Mouse (Mus musculus): ENCODE data around the gene Sult6b2. TPM values are rescaled to one million over a fixed set of nuclear protein-coding genes. Genes with fewer than 3 reads are reported as not detected.

Gene Sult6b2
- polyA plus RNA-seq, 2 experiments: not detected

GRCm38 (mm10) chr6:142825449-142825848, 21.1 kb upstream of the Sult6b2 start:
- ATAC-seq (ENCODE audit: insufficient read depth) (no peak), DNase-seq (ENCODE audit: low read depth in 3 of 3, low spot score in 3 of 3) (no peak)
- Histone ChIP-seq H3K9ac (replicated peaks) (no peak overlapping the region), H3K27ac (no peak overlapping the region), H3K4me1 (replicated peaks; ENCODE audit: control insufficient read depth in 2 of 2, insufficient read depth in 2 of 2, low read length in 1 of 2) (peaks cover 0 to 2% of the 10 kb centered on the region in 2 experiments; a peak in 1 of 4 replicates), H3K27me3 (ENCODE audit: control insufficient read depth, insufficient read depth, low read length) (no peaks in the 10 kb centered on the region), H3K4me3 (ENCODE audit: insufficient read depth in 1 of 2, low read depth in 2 of 2, low read length in 2 of 2) (no peak overlapping the region), H3K9me3 (ENCODE audit: control insufficient read depth, low read length) (no peaks in the 10 kb centered on the region), H3K4me2 (ENCODE audit: low read depth) (no peak overlapping the region), H3K36me3 (replicated peaks; ENCODE audit: control insufficient read depth, insufficient read depth, low read depth) (no peaks in the 10 kb centered on the region)
- 76% methylated on average over 5 of the region's 5 CpGs for WGBS (ENCODE audit: insufficient replicate concordance)
- TF ChIP-seq EP300 (IDR thresholded peaks at IDR 0.05; ENCODE audit: low read depth): no peak
- TF ChIP-seq CTCF (IDR thresholded peaks at IDR 0.05; ENCODE audit: low read depth): no peak

GRCm38 (mm10) chr6:142823008-142823787, 18.9 kb upstream of the Sult6b2 start:
- Histone ChIP-seq H3K4me3 (ENCODE audit: insufficient read depth in 1 of 2, low read depth in 2 of 2, low read length in 2 of 2) (no peak overlapping the region), H3K36me3 (replicated peaks; ENCODE audit: control insufficient read depth, insufficient read depth, low read depth) (no peaks in the 10 kb centered on the region), H3K4me1 (replicated peaks; ENCODE audit: control insufficient read depth in 2 of 2, insufficient read depth in 2 of 2, low read length in 1 of 2) (no peaks in the 10 kb centered on the region), H3K4me2 (ENCODE audit: low read depth) (no peak overlapping the region), H3K9me3 (ENCODE audit: control insufficient read depth, low read length) (no peaks in the 10 kb centered on the region), H3K9ac (replicated peaks) (no peak overlapping the region), H3K27ac (no peak overlapping the region), H3K27me3 (ENCODE audit: control insufficient read depth, insufficient read depth, low read length) (no peaks in the 10 kb centered on the region)
- no peak for ATAC-seq (ENCODE audit: insufficient read depth)
- DNase-seq (ENCODE audit: low read depth in 3 of 3, low spot score in 3 of 3): no peak
- WGBS (ENCODE audit: insufficient replicate concordance): 42% methylated on average over 5 of the region's 5 CpGs
- TF ChIP-seq EP300 (IDR thresholded peaks at IDR 0.05; ENCODE audit: low read depth) (no peak), CTCF (IDR thresholded peaks at IDR 0.05; ENCODE audit: low read depth) (no peak)

GRCm38 (mm10) chr6:142818306-142818705, 14.0 kb upstream of the Sult6b2 start:
- Histone ChIP-seq H3K27ac (no peak overlapping the region), H3K9me3 (ENCODE audit: control insufficient read depth, low read length) (no peaks in the 10 kb centered on the region), H3K27me3 (ENCODE audit: control insufficient read depth, insufficient read depth, low read length) (no peaks in the 10 kb centered on the region), H3K4me2 (ENCODE audit: low read depth) (no peak overlapping the region), H3K36me3 (replicated peaks; ENCODE audit: control insufficient read depth, insufficient read depth, low read depth) (no peaks in the 10 kb centered on the region), H3K9ac (replicated peaks) (no peak overlapping the region), H3K4me3 (ENCODE audit: insufficient read depth in 1 of 2, low read depth in 2 of 2, low read length in 2 of 2) (no peak overlapping the region), H3K4me1 (replicated peaks; ENCODE audit: control insufficient read depth in 2 of 2, insufficient read depth in 2 of 2, low read length in 1 of 2) (no peaks in the 10 kb centered on the region)
- no peak for DNase-seq (ENCODE audit: low read depth in 3 of 3, low spot score in 3 of 3)
- ATAC-seq (ENCODE audit: insufficient read depth): no peak
- 74% methylated on average over 10 of the region's 10 CpGs for WGBS (ENCODE audit: insufficient replicate concordance)
- TF ChIP-seq CTCF (IDR thresholded peaks at IDR 0.05; ENCODE audit: low read depth) (no peak), EP300 (IDR thresholded peaks at IDR 0.05; ENCODE audit: low read depth) (no peak)

GRCm38 (mm10) chr6:142815513-142815912, 11.2 kb upstream of the Sult6b2 start:
- no peaks in the 10 kb centered on the region for H3K36me3 ChIP-seq (replicated peaks; ENCODE audit: control insufficient read depth, insufficient read depth, low read depth)
- H3K9me3 ChIP-seq (ENCODE audit: control insufficient read depth, low read length): no peaks in the 10 kb centered on the region
- no peak overlapping the region for H3K4me3 ChIP-seq (ENCODE audit: insufficient read depth in 1 of 2, low read depth in 2 of 2, low read length in 2 of 2)
- 61% methylated on average over 3 of the region's 3 CpGs for WGBS (ENCODE audit: insufficient replicate concordance)
- DNase-seq (ENCODE audit: low read depth in 3 of 3, low spot score in 3 of 3) (no peak), ATAC-seq (ENCODE audit: insufficient read depth) (no peak)
- no peak overlapping the region for H3K27ac ChIP-seq
- H3K4me1 ChIP-seq (replicated peaks; ENCODE audit: control insufficient read depth in 2 of 2, insufficient read depth in 2 of 2, low read length in 1 of 2): no peaks in the 10 kb centered on the region
- no peak overlapping the region for H3K9ac ChIP-seq (replicated peaks)
- no peak overlapping the region for H3K4me2 ChIP-seq (ENCODE audit: low read depth)
- H3K27me3 ChIP-seq (ENCODE audit: control insufficient read depth, insufficient read depth, low read length): no peaks in the 10 kb centered on the region
- TF ChIP-seq EP300 (IDR thresholded peaks at IDR 0.05; ENCODE audit: low read depth) (no peak), CTCF (IDR thresholded peaks at IDR 0.05; ENCODE audit: low read depth) (no peak)

GRCm38 (mm10) chr6:142814495-142814921, 10.2 kb upstream of the Sult6b2 start:
- Histone ChIP-seq H3K4me3 (ENCODE audit: insufficient read depth in 1 of 2, low read depth in 2 of 2, low read length in 2 of 2) (peak overlapping the region; percentile 21 to 35), H3K4me2 (ENCODE audit: low read depth) (peak overlapping the region; percentile 45), H3K27me3 (ENCODE audit: control insufficient read depth, insufficient read depth, low read length) (no peaks in the 10 kb centered on the region), H3K4me1 (replicated peaks; ENCODE audit: control insufficient read depth in 2 of 2, insufficient read depth in 2 of 2, low read length in 1 of 2) (peaks cover 0 to 5% of the 10 kb centered on the region in 2 experiments; a peak in 2 of 4 replicates), H3K9me3 (ENCODE audit: control insufficient read depth, low read length) (no peaks in the 10 kb centered on the region), H3K36me3 (replicated peaks; ENCODE audit: control insufficient read depth, insufficient read depth, low read depth) (no peaks in the 10 kb centered on the region), H3K9ac (replicated peaks) (no peak overlapping the region), H3K27ac (no peak overlapping the region)
- TF ChIP-seq EP300 (IDR thresholded peaks at IDR 0.05; ENCODE audit: low read depth): no peak
- peak; percentile 87 for TF ChIP-seq CTCF (IDR thresholded peaks at IDR 0.05; ENCODE audit: low read depth)
- DNase-seq (ENCODE audit: low read depth in 3 of 3, low spot score in 3 of 3) (peak; percentile 52 to 58 (median 56)), ATAC-seq (ENCODE audit: insufficient read depth) (no peak)
- WGBS (ENCODE audit: insufficient replicate concordance): 6% methylated on average over 15 of the region's 15 CpGs
